Mouse (Mus musculus) gastrocnemius, postnatal 36 days (tissue): ENCODE results near the gene Gm11939. TPM values are rescaled to one million over a fixed set of nuclear protein-coding genes. Genes with fewer than 3 reads are reported as not detected.
"Not testable (repeated sequence)": the region's sequence is repeated elsewhere in the genome, so short reads cannot be mapped to it uniquely, and the experiment has no call there.

Source experiments
- DNase-seq, 2 experiments: peaks; one replicate each; pipeline ENCODE4 v3.0.0; 2022
- intact Hi-C: fragments of 180-260 bp; cut with DNase I; formaldehyde crosslinking; loops from one replicate; pipeline ENCODE4 v1.15.1; 2025
- long read RNA-seq, 2 experiments: library from polyadenylated mRNA; stranded (forward); transcript quantifications; one replicate each; pipeline ENCODE4 v2.0.0; 2021
- total RNA-seq, 2 experiments: library from RNA; stranded (reverse); gene quantifications; 2 replicates each; pipeline ENCODE4 v1.2.3; 2021

The Gm11939 gene
- total RNA-seq = not detected
- long read RNA-seq, experiment 1 = 0 reads
- long read RNA-seq, experiment 2 = 0 reads

- DNase-seq = no peak
- intact Hi-C loops = no loop called here
These were observed at the start of gene Gm11939 for GRCm38 (mm10) chr11:99559366-99559765. TSS of gene Gm11939 (minus strand) at chr11:99559466.

- intact Hi-C loops, DNase-seq: not testable (repeated sequence)
These were observed 43.9 kb upstream of the Gm11939 start, which contains the start of gene Gm11938 for GRCm38 (mm10) chr11:99603208-99603607. TSS of gene Gm11938 (minus strand) at chr11:99603308.

GRCm38 (mm10) chr11:99597742-99598141 is 38.5 kb upstream of the Gm11939 start, which contains the start of gene Krtap9-3:
TSS of gene Krtap9-3 (minus strand) at chr11:99598105.
- intact Hi-C loops, DNase-seq: not testable (repeated sequence)

- DNase-seq = no peak
- intact Hi-C loops = no loop called here
These were observed 31.7 kb upstream of the Gm11939 start, which contains the start of gene Krtap1-3 for GRCm38 (mm10) chr11:99590981-99591380. TSS of gene Krtap1-3 (minus strand) at chr11:99591339.

- intact Hi-C loops = no loop called here
- DNase-seq = no peak
These were observed 25.8 kb upstream of the Gm11939 start for GRCm38 (mm10) chr11:99585096-99585495.

- intact Hi-C loops = no loop called here
- DNase-seq = no peak
These were observed 24.0 kb upstream of the Gm11939 start, which contains the start of gene Krtap1-4 for GRCm38 (mm10) chr11:99583245-99583704. TSS of gene Krtap1-4 (minus strand) at chr11:99583654.

- intact Hi-C loops = no loop called here
- DNase-seq = no peak
These were observed 22.3 kb upstream of the Gm11939 start for GRCm38 (mm10) chr11:99581564-99581963.

GRCm38 (mm10) chr11:99581051-99581450 is 21.8 kb upstream of the Gm11939 start:
- no peak for DNase-seq
- intact Hi-C loops = no loop called here

GRCm38 (mm10) chr11:99580636-99581035 is 21.4 kb upstream of the Gm11939 start, which contains the start of gene Krtap1-5:
TSS of gene Krtap1-5 (minus strand) at chr11:99581016.
- no peak for DNase-seq
- intact Hi-C loops = no loop called here

GRCm38 (mm10) chr11:99574106-99574505 is 14.8 kb upstream of the Gm11939 start:
- intact Hi-C loops = loop anchor here (5.0 to 10.0 kb wide), 2 partner anchors 107 to 189 kb away; partner anchors contain the start of gene Krt10
- peak in 1 of 2 experiments; percentile 24 for DNase-seq

GRCm38 (mm10) chr11:99573164-99573563 is 13.9 kb upstream of the Gm11939 start:
- no peak for DNase-seq
- intact Hi-C loops = loop anchor here (5.0 to 10.0 kb wide), 2 partner anchors 106 to 188 kb away; partner anchors contain the start of gene Krt10

GRCm38 (mm10) chr11:99566530-99566929 is 7.3 kb upstream of the Gm11939 start, which contains the start of gene Krtap3-1:
TSS of gene Krtap3-1 (minus strand) at chr11:99566630.
- intact Hi-C loops = no loop called here
- no peak for DNase-seq

- no peak for DNase-seq
- intact Hi-C loops = no loop called here
These were observed 3.3 kb upstream of the Gm11939 start for GRCm38 (mm10) chr11:99562580-99562979.

GRCm38 (mm10) chr11:99557976-99558745 is 1.1 kb downstream of the Gm11939 start:
- no peak for DNase-seq
- intact Hi-C loops = no loop called here

GRCm38 (mm10) chr11:99556753-99557152 is 2.5 kb downstream of the Gm11939 start, which contains the start of gene Krtap3-2:
TSS of gene Krtap3-2 (minus strand) at chr11:99556853.
- intact Hi-C loops = no loop called here
- no peak for DNase-seq

- intact Hi-C loops = no loop called here
- DNase-seq = no peak
These were observed 3.1 kb downstream of the Gm11939 start for GRCm38 (mm10) chr11:99556195-99556594.

GRCm38 (mm10) chr11:99550765-99551164 is 8.5 kb downstream of the Gm11939 start, which contains the start of gene Krtap3-3:
TSS of gene Krtap3-3 (minus strand) at chr11:99550865.
- intact Hi-C loops = no loop called here
- DNase-seq = no peak

GRCm38 (mm10) chr11:99547892-99548291 is 11.4 kb downstream of the Gm11939 start:
- intact Hi-C loops = no loop called here
- DNase-seq = no peak

GRCm38 (mm10) chr11:99539721-99540120 is 19.5 kb downstream of the Gm11939 start:
- DNase-seq = no peak
- intact Hi-C loops = no loop called here

GRCm38 (mm10) chr11:99521288-99521860 is 37.9 kb downstream of the Gm11939 start, which contains the start of gene Krt39:
TSS of gene Krt39 (minus strand) at chr11:99521338.
- intact Hi-C loops = no loop called here
- no peak for DNase-seq

GRCm38 (mm10) chr11:99514098-99514497 is 45.2 kb downstream of the Gm11939 start:
- DNase-seq = no peak

More at GRCm38 (mm10) chr11:99514098-99514497, 45.2 kb downstream of the Gm11939 start:
- intact Hi-C loops = no loop called here
